Mouse (Mus musculus) E14TG2a.4 (cell line): ENCODE measurements at regions not wholly inside any gene's neighbourhood (a gene's known extent, or its start where the extent isn't known, plus 50 kb on each side); places are given as distances from the start of the nearest gene placed in this dataset.

Experiments
- H3K27me3 ChIP-seq: 2 replicates; pipeline ENCODE4 v1.6.1; 2014; ENCODE audit warnings: low read length, control low read depth; ENCODE audit not compliant: insufficient read depth
- H3K36me3 ChIP-seq: 2 replicates; pipeline ENCODE4 v1.6.1; 2014; ENCODE audit warnings: low read length, control low read depth; ENCODE audit not compliant: insufficient read depth
- H3K4me1 ChIP-seq: replicated peaks from 2 replicates; pipeline ENCODE4 v1.6.1; 2014; ENCODE audit warnings: low read depth, low read length, control low read depth
- H3K4me3 ChIP-seq: replicated peaks from 2 replicates; pipeline ENCODE4 v1.5.1; 2014; ENCODE audit warnings: mild to moderate bottlenecking, low read length
- H3K9me3 ChIP-seq: 2 replicates; pipeline ENCODE4 v1.6.1; 2014; ENCODE audit warnings: low read length, control low read depth
- CTCF ChIP-seq: conservative IDR thresholded peaks from 2 replicates; pipeline ENCODE4 v1.5.1; 2014; ENCODE audit warnings: low read length
- NANOG ChIP-seq: IDR thresholded peaks from 2 replicates; pipeline ENCODE4 v1.6.1; 2014; ENCODE audit warnings: borderline replicate concordance, low read length, mixed read lengths
- POU5F1 ChIP-seq: IDR thresholded peaks from 2 replicates; pipeline ENCODE4 v1.6.1; 2014; ENCODE audit warnings: low read length, borderline replicate concordance

DNA sequence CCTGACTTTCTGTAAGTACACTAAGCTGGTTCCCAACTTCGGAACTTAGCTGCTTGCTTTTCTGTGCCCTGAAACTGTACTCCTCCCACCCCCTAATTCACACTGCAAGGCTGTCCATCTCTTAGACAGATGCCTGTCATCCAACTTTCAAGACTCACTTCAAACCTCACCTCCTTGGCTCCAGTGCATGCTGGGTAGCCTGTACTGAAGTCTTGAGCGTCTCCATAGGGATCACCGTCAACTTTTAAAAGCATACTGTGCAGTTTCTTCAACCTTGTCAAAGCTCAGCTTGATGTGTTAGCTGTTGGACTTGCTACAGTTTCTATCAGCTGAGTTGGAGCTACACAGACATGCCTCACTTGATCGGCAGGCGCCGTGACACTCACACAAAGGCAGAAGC lies 126.5 kb upstream of the Tut7 start:
- Histone ChIP-seq H3K36me3 (no peaks in the 10 kb centered on the region), H3K4me3 (no peak overlapping the region), H3K27me3 (no peaks in the 10 kb centered on the region), H3K9me3 (no peaks in the 10 kb centered on the region; the same call in 1 of the 2 replicates), H3K4me1 (peaks cover 12% of the 10 kb centered on the region)
- no peak for TF ChIP-seq CTCF
- TF ChIP-seq POU5F1, result no peak
- TF ChIP-seq NANOG, result no peak

DNA sequence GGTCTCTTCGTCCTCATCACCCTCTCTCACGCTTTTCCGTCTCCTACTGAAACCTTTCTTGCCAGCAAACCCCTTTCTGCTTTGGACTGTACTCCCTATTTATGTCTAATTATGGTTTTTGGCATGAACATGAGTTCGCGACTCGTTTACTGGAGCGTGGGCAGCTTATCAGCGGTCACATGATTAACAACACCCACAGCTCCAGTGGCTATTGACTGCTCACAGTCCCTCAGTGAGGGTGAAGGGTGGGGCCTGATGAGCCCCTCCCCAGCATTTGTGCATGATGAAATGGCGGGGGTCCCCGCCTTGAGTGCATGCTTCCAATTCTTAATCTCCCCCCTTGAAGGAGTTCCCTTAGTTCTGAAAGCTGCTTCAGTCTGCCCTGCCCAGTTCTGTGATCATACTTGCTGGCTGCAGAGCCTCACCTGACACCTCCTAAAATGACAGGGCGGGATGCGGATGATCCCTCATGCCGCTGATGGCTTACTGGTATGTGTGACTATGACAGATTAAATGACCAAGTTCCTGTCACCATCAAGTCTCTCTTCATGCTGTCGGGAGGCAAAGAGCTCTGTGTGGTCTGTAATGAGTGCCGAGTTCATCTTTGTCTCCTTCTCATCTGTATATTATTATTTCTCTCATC lies 125.7 kb upstream of the Tut7 start:
- no peaks in the 10 kb centered on the region for H3K36me3 ChIP-seq
- peaks cover 12% of the 10 kb centered on the region for H3K4me1 ChIP-seq
- no peak for TF ChIP-seq NANOG
- TF ChIP-seq POU5F1, result no peak
- TF ChIP-seq CTCF, result no peak
- no peak overlapping the region for H3K4me3 ChIP-seq
- H3K9me3 ChIP-seq, result no peaks in the 10 kb centered on the region
- H3K27me3 ChIP-seq, result no peaks in the 10 kb centered on the region

DNA sequence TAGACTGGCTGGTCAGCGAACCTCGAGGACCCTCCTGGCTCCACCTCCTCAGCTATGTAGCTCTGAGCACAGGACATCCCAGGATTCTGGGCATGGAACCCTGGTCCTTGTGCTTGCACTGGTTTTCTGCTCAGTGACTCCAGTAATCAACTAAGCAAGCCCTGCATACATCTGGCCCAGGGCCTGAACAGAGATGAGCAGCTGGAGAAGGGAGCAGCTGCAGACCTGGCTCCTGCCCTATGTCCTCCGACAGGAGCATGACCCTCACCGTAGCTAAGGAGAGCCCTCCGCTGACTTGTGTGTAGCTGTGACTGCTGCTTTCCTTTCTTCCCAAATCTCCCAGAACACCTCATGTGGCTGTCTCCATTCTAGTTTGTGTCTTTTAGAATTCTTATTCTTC lies 124.5 kb upstream of the Tut7 start:
- TF ChIP-seq CTCF (no peak), POU5F1 (no peak), NANOG (no peak)
- no peak overlapping the region for H3K4me3 ChIP-seq
- no peaks in the 10 kb centered on the region for H3K27me3 ChIP-seq
- H3K36me3 ChIP-seq, result no peaks in the 10 kb centered on the region
- peaks cover 12% of the 10 kb centered on the region for H3K4me1 ChIP-seq
- no peaks in the 10 kb centered on the region for H3K9me3 ChIP-seq

DNA sequence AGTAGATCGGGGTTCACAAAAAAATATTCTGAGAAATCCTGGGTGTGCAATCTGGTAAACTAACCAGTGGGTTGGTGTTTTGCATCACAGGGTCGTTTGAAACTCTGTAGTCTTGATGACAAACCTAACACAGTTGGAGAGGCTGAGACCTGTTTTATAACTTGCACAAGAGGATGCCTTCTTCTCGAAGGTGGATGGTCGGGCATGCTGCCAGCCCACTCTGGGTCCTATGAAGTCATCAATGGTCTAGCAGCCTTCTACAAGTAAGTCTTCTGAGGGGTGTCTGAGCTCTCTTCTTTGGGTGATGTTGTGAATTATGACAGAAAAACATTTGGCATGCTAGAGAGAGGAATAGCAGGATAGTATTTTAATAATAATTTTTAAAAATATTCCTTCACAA lies 123.6 kb upstream of the Tut7 start:
- Histone ChIP-seq H3K27me3 (no peaks in the 10 kb centered on the region), H3K36me3 (no peaks in the 10 kb centered on the region), H3K4me1 (peaks cover 12% of the 10 kb centered on the region), H3K4me3 (no peak overlapping the region), H3K9me3 (no peaks in the 10 kb centered on the region)
- TF ChIP-seq POU5F1, result no peak
- no peak for TF ChIP-seq NANOG
- no peak for TF ChIP-seq CTCF

DNA sequence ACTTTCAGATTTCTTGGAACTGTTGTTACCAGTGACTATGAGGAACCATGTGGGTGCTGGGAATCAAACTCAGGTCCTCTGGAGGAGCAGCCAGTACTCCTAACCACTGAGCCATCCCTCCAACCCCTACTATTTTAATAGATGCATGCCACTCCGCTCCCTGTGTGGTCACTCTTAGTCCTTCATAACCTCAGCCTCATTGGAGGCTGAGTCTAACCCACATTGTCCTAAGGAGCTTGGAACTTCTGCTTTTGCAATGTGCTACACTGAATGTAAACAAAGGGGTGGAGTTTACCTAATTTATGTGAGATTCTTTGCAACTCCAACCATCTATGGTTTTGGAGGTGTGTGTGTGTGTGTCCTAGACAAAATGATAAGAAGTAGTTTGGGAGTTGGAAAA lies 122.7 kb upstream of the Tut7 start:
- Histone ChIP-seq H3K4me1 (peaks cover 12% of the 10 kb centered on the region), H3K36me3 (no peaks in the 10 kb centered on the region), H3K9me3 (no peaks in the 10 kb centered on the region), H3K4me3 (no peak overlapping the region), H3K27me3 (0 out of 2 replicates have a peak, but pooled peaks cover 2% of the 10 kb centered on the region)
- TF ChIP-seq POU5F1, result no peak
- no peak for TF ChIP-seq CTCF
- TF ChIP-seq NANOG, result no peak

DNA sequence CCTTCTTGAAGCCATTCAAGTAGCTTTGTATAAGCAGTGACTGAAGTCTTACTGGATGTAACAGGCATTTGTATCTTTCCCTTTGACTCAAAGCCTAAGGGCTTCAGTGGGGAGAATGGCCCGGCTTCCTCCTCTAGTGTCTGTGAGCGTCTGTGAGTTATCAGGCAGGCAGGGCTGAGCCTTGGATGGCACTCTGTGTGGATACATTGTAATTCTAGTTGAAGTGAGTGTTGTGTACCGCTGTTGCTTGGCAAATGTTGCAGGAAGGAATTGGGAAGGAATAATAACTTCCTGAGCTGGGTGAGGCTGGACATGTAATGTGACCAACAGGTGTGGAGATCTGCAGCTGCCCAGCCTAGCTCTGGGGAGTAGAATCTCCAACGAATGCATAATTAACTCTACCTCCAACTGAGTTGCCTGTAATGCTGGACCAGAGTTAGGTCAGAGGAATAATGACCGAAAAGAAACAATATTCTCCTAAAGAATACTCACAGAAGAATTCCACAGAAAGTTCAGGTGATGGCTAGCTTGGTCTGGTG lies 120.7 kb upstream of the Tut7 start:
- Histone ChIP-seq H3K4me1 (peaks cover 4% of the 10 kb centered on the region), H3K27me3 (0 out of 2 replicates have a peak, but pooled peaks cover 2% of the 10 kb centered on the region), H3K9me3 (no peaks in the 10 kb centered on the region), H3K36me3 (no peaks in the 10 kb centered on the region), H3K4me3 (no peak overlapping the region)
- TF ChIP-seq CTCF (no peak), NANOG (no peak), POU5F1 (no peak)

DNA sequence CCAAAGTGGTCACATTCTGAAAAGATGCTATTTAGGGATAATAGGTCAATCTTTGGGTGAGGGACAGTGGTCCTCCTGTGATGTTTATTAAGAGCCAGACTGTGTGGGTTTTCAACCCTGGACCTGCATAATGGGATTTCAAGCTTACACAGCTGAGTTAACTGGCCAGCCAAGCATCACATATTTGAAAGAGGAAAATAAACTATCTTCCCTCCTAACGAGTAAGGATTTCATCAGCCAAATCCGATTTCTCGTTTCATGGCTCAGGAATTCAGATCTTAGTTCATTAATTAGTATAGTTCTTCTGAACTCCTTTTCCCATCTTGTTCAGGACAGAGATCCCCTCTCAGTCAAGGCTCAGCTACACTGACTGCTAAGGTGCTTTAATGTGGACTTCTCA lies 120.1 kb upstream of the Tut7 start:
- no peaks in the 10 kb centered on the region for H3K36me3 ChIP-seq
- no peak overlapping the region for H3K4me3 ChIP-seq
- no peaks in the 10 kb centered on the region for H3K9me3 ChIP-seq
- no peaks in the 10 kb centered on the region for H3K4me1 ChIP-seq
- 0 out of 2 replicates have a peak, but pooled peaks cover 2% of the 10 kb centered on the region for H3K27me3 ChIP-seq
- TF ChIP-seq NANOG (no peak), CTCF (no peak), POU5F1 (no peak)

DNA sequence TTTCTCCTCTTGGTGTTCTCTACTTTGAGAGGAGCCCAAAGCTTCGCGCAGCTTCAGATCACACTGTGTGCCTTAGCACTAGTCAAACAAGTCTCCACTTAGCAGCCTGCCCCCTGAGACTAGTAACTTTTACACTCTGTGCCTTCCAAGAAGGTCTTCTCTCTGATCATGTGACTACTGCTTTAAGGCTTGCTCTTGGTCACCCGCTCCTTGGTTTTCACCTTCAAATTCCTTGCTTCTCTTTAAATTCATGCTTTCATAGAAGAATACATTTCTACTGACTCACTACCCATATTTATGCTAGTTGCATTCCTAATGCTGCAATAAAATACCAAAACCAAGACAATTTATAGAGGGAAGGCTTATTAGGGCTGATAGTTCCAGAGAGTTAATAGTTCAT lies 118.6 kb upstream of the Tut7 start:
- H3K9me3 ChIP-seq, result no peaks in the 10 kb centered on the region
- 0 out of 2 replicates have a peak, but pooled peaks cover 2% of the 10 kb centered on the region for H3K27me3 ChIP-seq
- H3K4me1 ChIP-seq, result no peaks in the 10 kb centered on the region
- H3K4me3 ChIP-seq, result no peak overlapping the region
- H3K36me3 ChIP-seq, result no peaks in the 10 kb centered on the region
- TF ChIP-seq POU5F1 (no peak), CTCF (no peak), NANOG (no peak)

DNA sequence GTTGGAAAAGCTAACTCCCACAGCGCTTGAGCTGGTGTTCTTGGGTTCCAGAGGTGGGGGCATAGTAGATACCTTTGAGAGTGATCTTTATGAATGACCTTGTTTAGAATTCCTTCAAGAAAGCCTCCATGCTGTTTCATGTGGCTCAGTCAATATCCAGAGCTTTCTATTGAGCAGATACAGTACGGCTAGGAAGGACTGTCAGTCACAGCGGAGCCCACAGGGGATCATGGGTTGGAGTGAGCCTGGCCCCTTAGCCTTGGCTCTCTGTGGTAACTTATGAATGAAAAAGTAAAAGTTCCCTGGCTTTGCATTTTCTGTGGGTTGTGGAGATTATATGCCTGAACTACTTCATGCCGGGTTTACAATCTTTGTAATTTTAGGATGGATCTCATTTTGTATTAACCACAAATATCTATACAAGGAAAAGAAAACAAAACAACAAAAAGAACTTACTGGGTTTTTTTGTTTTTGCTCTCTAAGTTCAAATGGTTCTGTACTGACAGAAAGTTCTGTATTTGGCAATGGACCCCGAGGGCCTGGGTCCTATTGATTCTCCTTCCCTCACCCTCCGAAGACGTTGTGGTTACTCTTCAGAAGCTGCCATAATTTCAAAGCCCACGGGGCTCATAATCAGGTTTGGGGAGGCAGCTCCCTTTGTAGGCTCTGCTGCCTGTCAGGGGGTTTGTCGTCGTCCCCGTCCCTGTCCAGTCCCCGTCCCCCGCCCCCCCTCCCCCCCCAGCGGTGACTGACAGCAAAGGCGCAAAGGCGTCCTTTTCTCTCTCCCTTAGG lies 117.7 kb upstream of the Tut7 start:
- no peaks in the 10 kb centered on the region for H3K4me1 ChIP-seq
- no peaks in the 10 kb centered on the region for H3K36me3 ChIP-seq
- no peak for TF ChIP-seq POU5F1
- TF ChIP-seq NANOG, result no peak
- TF ChIP-seq CTCF, result no peak
- H3K9me3 ChIP-seq, result no peaks in the 10 kb centered on the region
- H3K27me3 ChIP-seq, result 0 out of 2 replicates have a peak, but pooled peaks cover 2% of the 10 kb centered on the region
- no peak overlapping the region for H3K4me3 ChIP-seq
